Mouse (Mus musculus) left cerebral cortex, adult 9 months (tissue): ENCODE measurements around the gene Psmc6.
A peak's percentile ranks its signal among the peaks of the same experiment; 100 is the strongest.

Experiments
- DNase-seq, 2 experiments: peaks; one replicate each; pipeline ENCODE4 v3.0.0; 2022; ENCODE audit warnings: low spot score in 2 of 2

The Psmc6 gene

DNA sequence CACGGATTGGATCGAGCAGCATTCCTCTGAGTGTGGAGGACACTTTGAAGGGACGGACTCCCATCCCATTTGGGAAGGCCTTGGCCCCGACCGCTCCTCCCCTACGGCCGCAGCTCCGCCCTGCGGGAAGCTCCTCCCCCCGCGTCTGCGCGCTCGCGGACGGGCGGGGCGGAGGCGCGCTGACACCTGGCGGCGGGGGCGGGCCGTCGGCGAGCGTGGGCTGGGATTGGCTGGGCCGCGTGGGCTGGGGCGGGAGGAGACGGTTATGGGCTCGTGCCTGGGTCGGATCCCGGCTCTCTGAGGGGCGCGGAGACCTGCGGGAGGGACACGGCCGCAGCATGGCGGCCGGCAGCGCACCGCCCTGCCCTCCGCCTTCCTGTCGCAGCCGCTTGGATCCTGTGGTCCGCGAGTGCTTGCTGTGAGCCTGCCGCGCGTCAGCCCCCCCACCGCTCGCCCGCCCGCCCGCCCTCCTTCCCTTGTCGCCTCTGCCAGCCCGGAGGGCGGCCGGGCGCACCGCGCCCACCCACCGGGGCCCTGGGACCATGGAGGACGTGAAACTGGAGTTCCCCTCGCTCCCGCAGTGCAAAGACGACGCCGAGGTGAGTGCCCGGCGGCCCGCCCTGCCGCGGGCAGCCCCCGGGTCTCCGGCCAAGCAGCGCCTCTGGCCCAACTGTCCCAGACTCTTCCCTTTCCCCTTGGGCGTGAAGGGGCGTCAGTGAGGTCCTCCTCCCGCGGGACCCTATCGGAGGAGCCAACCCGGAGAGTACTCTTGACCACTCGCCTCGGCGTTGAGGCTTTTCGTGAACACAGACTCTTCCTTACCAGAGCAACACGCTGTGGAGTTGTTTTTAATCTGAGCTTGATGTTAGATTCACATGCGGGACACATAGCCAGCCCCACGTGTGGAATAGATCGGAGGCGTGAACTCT, 21.6 kb downstream of the Psmc6 start, which contains the start of gene Styx:
Styx (plus strand) TSS at position 163 of the 929 bp plus-strand sequence.
- DNase-seq, result peak; percentile 82 to 89

DNA sequence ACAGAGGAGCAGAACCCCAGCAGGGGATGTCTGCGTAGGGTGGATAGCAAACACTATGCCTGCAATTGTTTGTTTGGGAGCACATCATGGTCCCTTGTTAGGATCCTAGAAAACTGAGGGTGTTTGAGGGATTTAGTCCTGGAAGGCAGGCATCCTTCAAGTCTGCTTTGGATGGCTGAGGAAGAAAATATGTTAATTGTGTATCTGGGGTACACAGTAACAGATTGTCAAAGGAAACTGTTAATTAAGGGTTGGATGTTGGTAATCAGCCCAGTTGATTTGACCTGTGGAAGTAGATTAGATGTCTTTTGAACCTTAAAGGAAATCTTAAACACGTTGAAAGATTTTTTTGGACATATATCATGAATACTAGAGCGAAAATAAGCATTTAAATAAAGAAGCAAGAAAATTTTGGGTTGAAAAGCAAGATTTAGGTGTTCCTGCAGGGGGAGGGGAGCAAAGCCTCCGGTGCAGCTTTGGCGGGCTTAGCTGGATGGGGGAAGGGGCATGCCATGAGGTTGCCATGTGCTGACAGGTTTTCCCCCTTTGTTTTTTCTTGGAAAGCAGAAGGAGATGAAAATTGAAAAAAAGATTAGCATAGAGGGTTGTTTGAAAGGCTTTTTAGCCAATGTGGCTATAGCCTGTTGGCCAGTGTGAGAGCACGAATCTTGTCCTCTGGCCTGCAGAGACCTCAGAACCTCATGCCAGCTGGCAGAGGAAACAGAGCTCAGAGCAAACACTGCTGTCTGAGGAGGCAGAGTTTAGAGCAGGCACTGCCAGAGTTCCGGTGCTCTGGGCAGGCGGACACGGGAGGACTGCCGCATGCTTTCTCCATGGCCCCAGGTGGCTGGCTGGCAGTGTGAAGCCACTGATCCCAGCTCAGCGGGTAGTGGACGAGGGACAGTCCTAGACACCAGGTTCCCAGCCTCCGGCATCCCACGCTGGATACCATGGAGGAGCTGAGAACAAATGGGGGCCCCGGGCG, 34.9 kb downstream of the Psmc6 start:
- no peak for DNase-seq

DNA sequence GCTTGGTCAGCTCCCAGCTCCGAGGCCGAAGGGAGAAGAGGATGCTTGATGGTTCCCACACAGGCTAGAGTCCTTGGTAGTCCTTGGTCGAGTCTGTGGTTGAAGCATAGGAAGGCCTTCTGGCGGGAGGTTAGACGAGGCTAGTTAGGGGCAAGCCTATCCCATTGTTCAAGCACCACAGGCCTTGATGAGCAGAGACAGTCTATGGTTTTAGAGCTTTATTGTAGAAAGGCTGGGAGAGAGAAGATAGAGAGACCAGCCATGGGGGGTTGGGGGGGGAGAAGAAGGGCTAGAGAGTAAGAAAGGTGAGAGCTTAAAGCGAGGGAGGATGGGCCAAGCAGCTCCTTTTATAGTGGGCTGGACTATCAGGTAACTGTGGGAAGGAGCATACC, 35.6 kb downstream of the Psmc6 start:
- DNase-seq, result no peak

DNA sequence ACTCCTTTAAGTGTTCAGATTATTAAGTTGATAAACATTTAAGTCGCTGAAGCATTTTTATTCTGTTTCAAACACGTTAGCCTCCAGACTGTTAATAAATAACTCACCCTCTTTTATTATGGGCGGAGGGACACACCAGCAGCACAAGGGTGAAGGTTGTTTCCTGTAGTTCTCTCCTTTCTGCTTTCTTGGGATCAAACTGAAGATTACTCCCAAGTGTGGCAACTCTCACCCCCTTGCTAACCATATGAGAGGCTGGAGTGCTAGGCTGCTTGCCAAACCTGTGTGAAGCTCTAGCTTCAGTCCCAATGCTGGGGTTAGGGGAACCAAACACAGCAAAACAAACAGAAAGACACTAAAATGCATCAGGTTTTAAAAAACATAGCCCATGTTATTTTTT, 49.2 kb downstream of the Psmc6 start:
- no peak for DNase-seq

DNA sequence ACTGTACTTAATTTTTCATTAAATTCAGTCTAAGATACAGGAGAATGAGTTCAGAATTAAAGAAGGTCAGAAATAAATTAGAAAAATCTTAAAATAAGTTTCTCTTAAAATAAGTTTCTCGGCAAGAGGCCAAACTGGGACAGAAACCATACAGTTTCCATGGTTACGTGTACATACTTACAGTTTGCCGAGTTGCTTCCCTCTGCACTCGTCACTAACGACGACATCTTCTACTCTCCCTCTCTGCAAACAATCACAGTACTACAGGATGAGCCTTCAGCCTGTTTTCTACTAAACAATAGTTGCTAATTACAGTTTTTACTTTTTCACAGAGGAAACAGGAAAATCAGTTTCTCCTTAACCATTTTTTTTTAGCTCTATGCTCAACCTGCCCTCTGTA, 51.2 kb downstream of the Psmc6 start:
- DNase-seq, result no peak

DNA sequence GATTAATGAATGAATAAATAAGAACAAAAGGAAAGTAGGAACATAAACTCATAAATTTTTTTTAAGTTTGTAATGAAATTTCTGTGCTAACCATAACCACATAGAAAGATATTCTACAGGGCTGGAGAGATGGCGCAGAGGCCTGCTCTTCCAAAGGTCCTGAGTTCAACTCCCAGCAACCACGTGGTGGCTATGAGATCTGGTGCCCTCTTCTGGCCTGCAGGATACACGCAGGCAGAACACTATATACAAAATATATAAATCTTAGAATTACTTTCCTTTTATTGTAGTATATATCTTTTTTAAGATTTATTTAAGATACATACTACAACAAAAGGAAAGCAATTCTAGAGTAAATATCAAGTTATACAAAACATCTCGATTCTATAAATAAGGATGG, 53.3 kb downstream of the Psmc6 start:
- no peak for DNase-seq

DNA sequence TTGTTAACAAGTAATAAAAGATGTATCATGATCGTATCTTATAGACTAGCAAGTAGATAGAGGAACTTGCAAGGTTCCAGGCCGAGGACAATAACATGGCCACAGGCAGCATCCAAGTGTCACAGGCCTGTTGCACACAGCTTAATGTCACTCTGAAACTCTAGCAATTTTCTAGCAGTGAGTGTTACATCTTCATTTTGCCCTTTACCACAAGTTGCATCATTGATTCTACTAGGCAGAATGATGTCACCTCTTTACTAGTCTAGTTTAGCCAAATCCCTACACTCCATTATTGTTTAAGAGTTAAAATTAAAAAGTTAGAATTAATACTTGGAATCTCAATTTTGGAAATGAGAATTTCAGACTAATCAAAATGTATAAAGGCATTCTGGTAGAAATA, 56.0 kb downstream of the Psmc6 start:
- no peak for DNase-seq

DNA sequence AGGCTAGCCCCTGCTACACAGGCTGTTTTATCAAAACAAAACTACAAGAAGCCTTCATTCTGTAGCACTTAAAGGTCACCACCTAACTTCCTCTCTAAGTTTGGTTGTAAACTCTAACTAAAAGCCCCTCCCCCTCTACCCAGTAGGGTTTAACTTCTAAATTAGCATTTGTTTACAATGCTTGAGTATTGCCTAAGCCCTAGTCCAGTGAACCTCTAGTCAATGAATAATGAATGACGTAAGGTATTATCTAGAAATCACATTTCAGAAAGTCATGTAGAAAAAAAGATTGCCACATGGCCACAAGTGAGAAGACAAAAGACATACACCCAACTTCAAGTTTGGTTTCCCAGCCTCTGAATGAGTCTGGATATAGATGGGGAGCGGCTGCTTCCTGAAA, 57.9 kb downstream of the Psmc6 start:
- no peak for DNase-seq

DNA sequence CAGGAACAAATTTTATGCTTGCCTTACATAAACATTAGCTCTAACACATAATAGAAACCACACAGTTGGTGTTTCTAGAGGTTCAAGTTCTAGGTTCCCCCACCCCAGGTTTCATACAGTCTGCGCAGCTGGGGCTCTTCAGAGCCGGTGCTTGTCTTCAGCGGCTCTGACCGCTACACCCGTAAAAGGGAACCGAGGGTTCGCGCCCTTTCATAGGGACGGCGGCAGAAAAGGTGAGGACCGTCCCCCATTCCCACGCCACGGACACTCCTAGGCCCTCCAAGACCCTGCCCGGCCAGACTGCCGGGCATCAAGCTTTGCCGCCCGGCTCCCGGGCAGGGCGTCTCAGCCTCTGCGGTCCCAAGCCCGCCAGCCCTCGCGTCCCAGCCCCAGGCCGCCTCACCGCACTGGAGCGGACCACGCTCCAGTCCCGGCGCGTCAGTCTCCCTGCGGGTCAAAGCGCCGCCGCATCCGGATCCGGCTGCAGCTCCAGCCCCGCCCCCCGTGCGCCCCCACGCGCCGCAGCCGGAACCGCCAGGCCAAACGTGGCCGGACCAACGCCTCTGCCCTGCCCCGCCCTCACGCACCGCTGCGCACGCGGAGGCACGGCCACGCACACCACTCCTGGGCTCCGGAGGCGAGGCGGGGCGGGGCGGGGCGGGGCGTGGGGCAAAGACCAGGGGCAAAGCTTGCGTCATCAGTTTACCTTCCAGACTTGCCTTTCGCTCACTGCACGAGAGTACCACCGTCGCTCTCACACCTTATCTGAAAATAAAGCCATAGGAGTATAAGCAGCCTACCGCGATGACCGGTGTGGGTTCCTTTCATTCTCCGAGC, 59.0 kb downstream of the Psmc6 start:
- DNase-seq, result peak; percentile 66 to 89

DNA sequence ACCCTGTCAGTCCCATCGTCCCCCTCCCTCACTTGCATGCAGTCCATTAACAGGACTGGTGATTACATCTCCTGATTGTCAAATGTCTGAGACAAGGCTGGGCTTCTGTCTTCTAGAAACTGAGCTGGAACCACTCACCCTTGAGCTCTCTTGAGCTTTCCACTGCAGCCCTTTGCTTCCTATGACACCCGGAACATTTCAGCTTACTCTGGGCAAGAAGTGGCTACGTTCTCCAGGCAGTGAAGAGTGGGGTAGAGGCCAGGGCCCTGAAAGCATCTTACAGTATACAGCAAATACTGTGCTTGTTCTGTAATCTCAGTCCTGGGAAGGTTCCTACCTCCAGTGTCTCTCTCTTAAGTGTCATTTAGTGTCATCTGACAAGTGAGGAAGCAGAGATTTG, 59.6 kb downstream of the Psmc6 start:
- no peak for DNase-seq
